Mouse (Mus musculus) limb, embryonic 12.5 days (tissue): ENCODE data around the gene Zfp277. TPM values are rescaled to one million over a fixed set of nuclear protein-coding genes. Genes with fewer than 3 reads are reported as not detected.

Experiments
- ATAC-seq: fragments of 200-750 bp; cut with Nextera tagmentation; 2 replicates; pipeline ENCODE4 v1.8.0; 2017; ENCODE audit warnings: low read depth, moderate TSS enrichment; ENCODE audit not compliant: insufficient number of reproducible peaks, insufficient read depth, low FRiP score, low TSS enrichment
- H3K27ac ChIP-seq: fragments of 300-500 bp; sonication (generic); 2 replicates; pipeline ENCODE4 v1.5.1; 2016; ENCODE audit warnings: mild to moderate bottlenecking, moderate library complexity
- H3K27me3 ChIP-seq: fragments of 300-500 bp; sonication (generic); 2 replicates; pipeline ENCODE4 v1.6.1; 2016; ENCODE audit warnings: mild to moderate bottlenecking, moderate library complexity
- H3K36me3 ChIP-seq: fragments of 300-500 bp; sonication (generic); 2 replicates; pipeline ENCODE4 v1.6.1; 2016; ENCODE audit warnings: mild to moderate bottlenecking, moderate library complexity
- H3K4me1 ChIP-seq: fragments of 300-500 bp; sonication (generic); replicated peaks from 2 replicates; pipeline ENCODE4 v1.6.1; 2016
- H3K4me2 ChIP-seq: fragments of 300-500 bp; sonication (generic); 2 replicates; pipeline ENCODE4 v1.6.1; 2016; ENCODE audit warnings: mild to moderate bottlenecking, moderate library complexity
- H3K4me3 ChIP-seq: fragments of 300-500 bp; sonication (generic); replicated peaks from 2 replicates; pipeline ENCODE4 v1.5.1; 2016; ENCODE audit warnings: mild to moderate bottlenecking
- H3K9ac ChIP-seq: fragments of 300-500 bp; sonication (generic); replicated peaks from 2 replicates; pipeline ENCODE4 v1.6.1; 2016; ENCODE audit warnings: mild to moderate bottlenecking, moderate library complexity
- H3K9me3 ChIP-seq: fragments of 300-500 bp; sonication (generic); 2 replicates; pipeline ENCODE4 v1.6.1; 2016; ENCODE audit warnings: mild to moderate bottlenecking, moderate library complexity
- WGBS: fragments of 180-500 bp; shearing (Covaris S2); methylation state at CpG from one replicate; pipeline ENCODE4 v1.1.7; 2016; 5-methylcytosine and 5-hydroxymethylcytosine counted together
- polyA plus RNA-seq: library from polyadenylated mRNA; unstranded; fragments of >200 nt; fragmentation: Nextera tagmentation; extraction: Ambion mirVana; gene quantifications from 2 replicates; pipeline ENCODE4 v1.2.1, GENCODE M21; 2016

The Zfp277 gene
- polyA plus RNA-seq, 1 experiment from 2014 or later = 34.9 TPM

GRCm38 (mm10) chr12:40434101-40434500, 11.6 kb downstream of the Zfp277 start:
- Histone ChIP-seq H3K27me3 (no peaks in the 10 kb centered on the region), H3K4me2 (no peak overlapping the region), H3K9ac (no peak overlapping the region), H3K36me3 (no peaks in the 10 kb centered on the region), H3K4me3 (no peak overlapping the region), H3K4me1 (peaks cover 9% of the 10 kb centered on the region; the same call in 1 of the 2 replicates), H3K9me3 (no peaks in the 10 kb centered on the region), H3K27ac (no peak overlapping the region)
- 52% methylated on average over 3 of the region's 3 CpGs for WGBS
- ATAC-seq = no peak

DNA sequence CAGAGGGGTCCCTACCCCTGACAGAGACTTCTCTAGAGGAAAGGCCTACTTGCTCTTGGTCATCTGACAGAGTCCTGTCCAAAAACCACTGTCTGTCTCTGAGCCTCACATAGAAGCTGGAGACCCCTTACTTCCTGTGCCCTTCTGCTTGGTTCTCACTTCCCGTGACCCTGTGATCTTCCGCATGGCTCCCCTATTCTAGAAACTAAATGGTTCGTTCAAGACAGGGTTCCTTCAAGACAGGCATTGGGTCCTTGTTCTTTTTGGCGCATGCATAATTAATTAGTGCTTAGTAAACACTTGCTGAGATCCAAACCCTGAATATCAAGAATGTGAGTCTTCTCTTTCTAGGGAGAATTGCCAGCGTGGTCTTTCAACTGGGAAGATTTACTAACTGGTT, 14.6 kb downstream of the Zfp277 start:
- no peak overlapping the region for H3K4me2 ChIP-seq
- H3K27me3 ChIP-seq = no peaks in the 10 kb centered on the region
- no peaks in the 10 kb centered on the region for H3K9me3 ChIP-seq
- H3K27ac ChIP-seq = no peak overlapping the region
- H3K36me3 ChIP-seq = no peaks in the 10 kb centered on the region
- peaks cover 9% of the 10 kb centered on the region; the same call in 1 of the 2 replicates for H3K4me1 ChIP-seq
- no peak for ATAC-seq
- no peak overlapping the region for H3K9ac ChIP-seq
- WGBS = 77% methylated on average over 5 of the region's 5 CpGs
- no peak overlapping the region for H3K4me3 ChIP-seq

DNA sequence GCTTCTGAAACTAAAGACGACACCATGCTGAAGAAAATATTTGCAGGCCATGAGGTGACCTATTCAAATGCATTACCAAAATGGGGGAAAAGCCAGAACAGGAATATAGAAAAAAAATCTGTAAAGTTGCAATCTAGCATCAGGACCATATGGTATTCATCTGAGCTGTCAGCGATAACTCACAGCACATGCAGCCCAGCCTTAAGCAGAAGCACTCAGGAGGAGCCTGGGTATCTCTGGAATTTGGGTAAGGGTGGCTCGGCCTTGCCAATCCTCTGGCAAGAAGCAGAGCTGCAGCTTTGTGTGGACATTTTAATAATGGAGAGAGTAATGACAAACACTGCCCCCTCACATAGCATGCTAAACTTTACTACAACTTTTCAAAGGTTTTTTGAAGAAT, 15.7 kb downstream of the Zfp277 start:
- Histone ChIP-seq H3K36me3 (no peaks in the 10 kb centered on the region), H3K4me1 (peaks cover 9% of the 10 kb centered on the region; the same call in 1 of the 2 replicates), H3K9me3 (no peaks in the 10 kb centered on the region), H3K27me3 (no peaks in the 10 kb centered on the region), H3K9ac (no peak overlapping the region), H3K4me3 (no peak overlapping the region), H3K4me2 (no peak overlapping the region), H3K27ac (no peak overlapping the region)
- no peak for ATAC-seq
- 39% methylated on average over 3 of the region's 3 CpGs for WGBS

- Histone ChIP-seq H3K27me3 (no peaks in the 10 kb centered on the region), H3K4me2 (no peak overlapping the region), H3K9me3 (no peaks in the 10 kb centered on the region), H3K4me3 (no peak overlapping the region), H3K9ac (no peak overlapping the region), H3K36me3 (no peaks in the 10 kb centered on the region), H3K4me1 (peaks cover 9% of the 10 kb centered on the region; the same call in 1 of the 2 replicates), H3K27ac (no peak overlapping the region)
- 87% methylated on average over 10 of the region's 10 CpGs for WGBS
- ATAC-seq = no peak
Observed at GRCm38 (mm10) chr12:40427606-40428005, 18.1 kb downstream of the Zfp277 start.

- H3K36me3 ChIP-seq = no peaks in the 10 kb centered on the region
- no peak for ATAC-seq
- no peaks in the 10 kb centered on the region for H3K9me3 ChIP-seq
- no peaks in the 10 kb centered on the region for H3K27me3 ChIP-seq
- no peak overlapping the region for H3K9ac ChIP-seq
- H3K27ac ChIP-seq = no peak overlapping the region
- no peak overlapping the region for H3K4me3 ChIP-seq
- H3K4me2 ChIP-seq = no peak overlapping the region
- H3K4me1 ChIP-seq = peaks cover under 1% of the 10 kb centered on the region; the same call in 1 of the 2 replicates
- 93% methylated on average over 1 of the region's 1 CpGs for WGBS
Observed at GRCm38 (mm10) chr12:40424991-40425390, 20.7 kb downstream of the Zfp277 start.

GRCm38 (mm10) chr12:40417257-40417656, 28.4 kb downstream of the Zfp277 start:
- Histone ChIP-seq H3K9me3 (no peaks in the 10 kb centered on the region), H3K4me3 (no peak overlapping the region), H3K4me2 (no peak overlapping the region), H3K4me1 (no peaks in the 10 kb centered on the region), H3K9ac (no peak overlapping the region), H3K36me3 (no peaks in the 10 kb centered on the region), H3K27me3 (no peaks in the 10 kb centered on the region), H3K27ac (no peak overlapping the region)
- WGBS = 89% methylated on average over 4 of the region's 4 CpGs
- no peak for ATAC-seq

DNA sequence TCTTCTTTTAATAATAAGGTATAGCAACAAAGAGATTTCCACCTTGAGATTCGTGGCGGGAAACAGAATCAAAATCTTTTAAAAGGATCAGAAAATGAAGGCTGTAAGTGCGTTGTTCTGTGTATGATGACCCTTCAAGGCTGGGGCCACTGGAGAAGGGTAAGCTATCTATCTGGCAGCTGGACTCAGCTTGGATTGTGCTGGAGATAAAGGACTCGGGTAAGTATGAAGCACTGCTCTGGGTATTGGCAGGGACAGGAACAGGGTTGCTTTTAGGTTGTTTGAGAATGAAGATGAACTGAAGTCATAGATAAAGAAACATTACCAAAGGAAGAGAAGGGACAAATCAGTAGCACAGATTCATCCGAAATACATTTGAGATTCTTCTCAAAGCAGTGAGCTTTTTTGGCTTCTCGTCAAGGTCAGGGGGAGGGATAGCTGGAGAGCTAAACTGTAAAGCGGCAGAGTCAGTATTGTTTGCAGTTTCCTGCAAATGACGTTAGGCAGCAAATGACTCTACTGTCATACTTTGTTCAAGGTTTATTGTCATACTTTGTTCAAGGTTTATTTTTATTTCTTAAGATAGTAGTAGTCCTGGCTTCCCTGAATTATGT, 30.3 kb downstream of the Zfp277 start:
- no peaks in the 10 kb centered on the region for H3K4me1 ChIP-seq
- no peak for ATAC-seq
- H3K9me3 ChIP-seq = no peaks in the 10 kb centered on the region
- no peaks in the 10 kb centered on the region for H3K27me3 ChIP-seq
- H3K27ac ChIP-seq = no peak overlapping the region
- H3K36me3 ChIP-seq = no peaks in the 10 kb centered on the region
- H3K4me2 ChIP-seq = no peak overlapping the region
- no peak overlapping the region for H3K9ac ChIP-seq
- no peak overlapping the region for H3K4me3 ChIP-seq
- WGBS = 84% methylated on average over 8 of the region's 8 CpGs

- 69% methylated on average over 5 of the region's 5 CpGs for WGBS
- Histone ChIP-seq H3K27ac (no peak overlapping the region), H3K4me3 (no peak overlapping the region), H3K4me1 (no peaks in the 10 kb centered on the region), H3K9me3 (no peaks in the 10 kb centered on the region), H3K27me3 (no peaks in the 10 kb centered on the region), H3K36me3 (peaks cover under 1% of the 10 kb centered on the region; the same call in 1 of the 2 replicates), H3K9ac (no peak overlapping the region), H3K4me2 (no peak overlapping the region)
- ATAC-seq = no peak
Observed at GRCm38 (mm10) chr12:40414682-40415311, 30.9 kb downstream of the Zfp277 start.

GRCm38 (mm10) chr12:40399812-40400211, 45.9 kb downstream of the Zfp277 start:
- H3K27ac ChIP-seq = no peak overlapping the region
- H3K36me3 ChIP-seq = peaks cover 7% of the 10 kb centered on the region; the same call in 1 of the 2 replicates
- ATAC-seq = no peak
- H3K9ac ChIP-seq = no peak overlapping the region
- 93% methylated on average over 10 of the region's 10 CpGs for whole genome bisulfite sequencing
- H3K4me3 ChIP-seq = no peak overlapping the region
- no peaks in the 10 kb centered on the region for H3K9me3 ChIP-seq
- H3K27me3 ChIP-seq = no peaks in the 10 kb centered on the region
- peaks cover 3% of the 10 kb centered on the region; the same call in 1 of the 2 replicates for H3K4me1 ChIP-seq
- H3K4me2 ChIP-seq = no peak overlapping the region

DNA sequence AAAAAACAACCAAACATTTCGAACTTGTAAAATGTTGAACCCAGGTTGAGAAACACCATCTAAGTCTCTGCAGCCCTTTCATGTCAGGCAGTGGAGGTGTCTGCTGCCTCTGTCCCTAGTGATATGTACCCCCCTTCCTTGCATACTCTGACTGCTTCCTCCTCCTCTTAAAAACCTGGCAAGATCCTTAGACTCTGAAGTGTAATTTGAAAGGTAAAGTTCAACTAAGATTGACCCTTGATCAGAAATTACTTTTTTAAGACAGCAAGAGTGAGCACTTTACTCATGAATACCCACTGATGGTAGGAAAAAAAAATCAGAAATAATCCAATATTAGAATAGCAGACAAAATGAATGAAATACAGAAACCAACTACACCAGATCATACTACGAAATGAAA, 46.3 kb downstream of the Zfp277 start:
- peaks cover 3% of the 10 kb centered on the region; the same call in 1 of the 2 replicates for H3K4me1 ChIP-seq
- ATAC-seq = no peak
- no peak overlapping the region for H3K27ac ChIP-seq
- no peak overlapping the region for H3K4me2 ChIP-seq
- H3K9me3 ChIP-seq = no peaks in the 10 kb centered on the region
- no peak overlapping the region for H3K4me3 ChIP-seq
- H3K36me3 ChIP-seq = peaks cover 7% of the 10 kb centered on the region; the same call in 1 of the 2 replicates
- H3K9ac ChIP-seq = no peak overlapping the region
- H3K27me3 ChIP-seq = no peaks in the 10 kb centered on the region
- 94% methylated on average over 2 of the region's 2 CpGs for WGBS

- Histone ChIP-seq H3K4me3 (no peak overlapping the region), H3K9ac (no peak overlapping the region), H3K4me2 (no peak overlapping the region), H3K27ac (no peak overlapping the region), H3K9me3 (no peaks in the 10 kb centered on the region), H3K36me3 (peaks cover 7% of the 10 kb centered on the region; the same call in 1 of the 2 replicates), H3K4me1 (peaks cover 3% of the 10 kb centered on the region; the same call in 1 of the 2 replicates), H3K27me3 (no peaks in the 10 kb centered on the region)
- 93% methylated on average over 2 of the region's 2 CpGs for WGBS
- ATAC-seq = no peak
Observed at GRCm38 (mm10) chr12:40398916-40399315, 46.8 kb downstream of the Zfp277 start.
